Mouse (Mus musculus) stomach, embryonic 16.5 days (tissue): ENCODE data around the gene Inka2. TPM values are rescaled to one million over a fixed set of nuclear protein-coding genes. Genes with fewer than 3 reads are reported as not detected.

Source experiments
- ATAC-seq: fragments of 200-750 bp; cut with Nextera tagmentation; 2 replicates; pipeline ENCODE4 v1.8.0; 2017; ENCODE audit warnings: moderate number of reproducible peaks, moderate TSS enrichment; ENCODE audit not compliant: insufficient read depth, low FRiP score
- H3K27ac ChIP-seq: fragments of 300-500 bp; sonication (generic); 2 replicates; pipeline ENCODE4 v1.5.1; 2014; ENCODE audit warnings: low read length
- H3K27me3 ChIP-seq: fragments of 300-500 bp; sonication (generic); 2 replicates; pipeline ENCODE4 v1.6.1; 2014; ENCODE audit warnings: low read length, control low read depth, mixed read lengths; ENCODE audit not compliant: control insufficient read depth, insufficient read depth
- H3K36me3 ChIP-seq: fragments of 300-500 bp; sonication (generic); 2 replicates; pipeline ENCODE4 v1.6.1; 2014; ENCODE audit warnings: low read length; ENCODE audit not compliant: control insufficient read depth, insufficient read depth
- H3K4me1 ChIP-seq: fragments of 300-500 bp; sonication (generic); 2 replicates; pipeline ENCODE4 v1.6.1; 2014; ENCODE audit warnings: low read length, control low read depth, mixed read lengths; ENCODE audit not compliant: control insufficient read depth, insufficient read depth
- H3K4me2 ChIP-seq: fragments of 300-500 bp; sonication (generic); 2 replicates; pipeline ENCODE4 v1.6.1; 2014; ENCODE audit warnings: low read depth, low read length, mixed read lengths
- H3K4me3 ChIP-seq: fragments of 300-500 bp; sonication (generic); replicated peaks from 2 replicates; pipeline ENCODE4 v1.5.1; 2014; ENCODE audit warnings: mild to moderate bottlenecking, low read length
- H3K9ac ChIP-seq: fragments of 300-500 bp; sonication (generic); 2 replicates; pipeline ENCODE4 v1.6.1; 2014; ENCODE audit warnings: low read length
- H3K9me3 ChIP-seq: fragments of 300-500 bp; sonication (generic); replicated peaks from 2 replicates; pipeline ENCODE4 v1.6.1; 2016; ENCODE audit warnings: low read length, control low read depth; ENCODE audit not compliant: control insufficient read depth
- WGBS: fragments of 180-500 bp; shearing (Covaris S2); extraction: QIAGEN DNeasy Blood & Tissue Kit; methylation state at CpG from one replicate; pipeline ENCODE4 v1.1.7; 2014; 5-methylcytosine and 5-hydroxymethylcytosine counted together
- polyA plus RNA-seq: library from polyadenylated mRNA; unstranded; fragments of >200 nt; fragmentation: Nextera tagmentation; extraction: Ambion mirVana; gene quantifications from 2 replicates; pipeline ENCODE4 v1.2.1, GENCODE M21; 2015

The Inka2 gene
- polyA plus RNA-seq, 1 experiment from 2014 or later: 4.9 TPM

DNA sequence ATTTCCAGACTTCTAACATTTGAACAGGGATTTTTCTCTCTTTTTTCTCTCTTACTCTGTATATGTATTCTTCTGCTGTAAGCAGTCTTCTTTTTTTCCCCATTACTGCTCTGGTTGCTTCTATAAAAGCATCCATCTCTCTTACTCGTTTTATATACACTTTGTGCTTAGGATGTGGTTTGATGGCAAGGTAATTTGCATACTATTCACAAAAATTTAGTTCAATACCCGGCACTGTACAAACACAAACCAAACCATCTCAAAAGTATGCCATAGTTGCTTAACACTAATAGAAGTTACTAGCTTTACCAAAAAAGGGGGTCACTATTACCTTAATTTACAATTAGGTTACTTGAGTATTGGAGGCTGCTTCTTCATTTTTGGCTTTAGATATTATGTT lies 52.1 kb downstream of the Inka2 start:
- WGBS: 73% methylated on average over 2 of the region's 2 CpGs
- Histone ChIP-seq H3K4me1 (peaks cover 7% of the 10 kb centered on the region; the same call in 1 of the 2 replicates), H3K27ac (no peak overlapping the region), H3K4me3 (no peak overlapping the region), H3K9ac (no peak overlapping the region), H3K27me3 (no peaks in the 10 kb centered on the region), H3K36me3 (no peaks in the 10 kb centered on the region), H3K9me3 (no peaks in the 10 kb centered on the region), H3K4me2 (no peak overlapping the region)
- no peak for ATAC-seq

DNA sequence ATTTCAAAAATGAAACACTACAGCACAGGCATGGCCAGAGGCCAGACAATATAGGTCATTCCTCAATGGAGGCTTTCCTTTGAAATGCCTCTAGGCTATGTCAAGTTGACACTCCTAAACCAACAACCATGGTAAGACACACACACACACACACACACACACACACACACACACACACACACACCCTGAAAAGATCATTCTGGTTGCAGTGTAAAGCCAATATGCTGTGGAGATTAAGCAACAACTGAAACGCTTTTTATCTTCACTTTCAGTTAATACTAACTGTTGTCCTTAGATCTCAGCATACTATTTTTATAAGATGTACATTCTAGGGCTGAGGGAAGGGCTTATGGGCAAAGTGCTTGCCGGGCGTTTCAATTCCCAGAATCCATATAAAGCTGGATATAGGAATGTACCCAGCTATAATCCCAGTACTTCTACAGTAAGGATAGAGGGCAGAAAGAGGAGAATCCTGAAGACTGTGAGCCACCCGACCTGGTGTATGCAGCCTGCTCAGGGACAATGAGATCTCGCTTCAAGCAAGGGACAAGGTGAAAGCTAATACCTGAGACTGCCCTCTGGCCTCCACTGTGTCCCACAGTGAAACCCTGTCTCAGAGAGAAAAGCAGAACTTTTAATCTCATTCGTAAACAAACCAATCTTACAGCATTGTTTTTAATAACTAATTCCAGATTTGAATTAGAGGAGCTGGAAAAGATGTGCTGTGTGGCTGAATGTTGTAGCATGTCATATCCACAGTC lies 53.1 kb downstream of the Inka2 start:
- WGBS: 64% methylated on average over 6 of the region's 6 CpGs
- Histone ChIP-seq H3K4me3 (no peak overlapping the region), H3K9me3 (no peaks in the 10 kb centered on the region), H3K9ac (no peak overlapping the region), H3K4me2 (0 out of 2 replicates have a peak overlapping the region, but pooled peaks have one; percentile 9), H3K4me1 (peaks cover 7% of the 10 kb centered on the region; the same call in 1 of the 2 replicates), H3K27me3 (no peaks in the 10 kb centered on the region), H3K36me3 (no peaks in the 10 kb centered on the region), H3K27ac (peak overlapping the region; percentile 67)
- peak; percentile 25; the same call in 1 of the 2 replicates for ATAC-seq

DNA sequence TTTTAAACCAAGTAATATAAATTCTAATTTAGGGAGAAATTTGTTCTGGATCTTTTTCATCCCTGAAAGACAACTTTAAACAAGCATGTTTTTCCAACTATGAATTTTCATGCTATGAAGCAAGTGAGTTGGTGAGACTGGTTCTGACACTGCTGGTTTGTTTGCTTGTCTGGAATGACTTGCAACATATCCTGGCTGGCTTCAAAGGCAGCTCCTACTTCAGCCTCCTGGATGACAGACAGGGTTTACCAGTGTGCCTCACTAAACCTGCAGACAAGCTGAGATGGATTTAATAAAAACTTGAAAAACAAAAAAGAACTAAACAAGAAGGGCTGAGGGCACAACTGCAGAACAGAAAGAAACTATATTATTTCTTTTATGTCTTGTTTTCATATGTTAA lies 53.7 kb downstream of the Inka2 start:
- no peak overlapping the region for H3K27ac ChIP-seq
- H3K4me3 ChIP-seq: no peak overlapping the region
- no peaks in the 10 kb centered on the region for H3K27me3 ChIP-seq
- H3K36me3 ChIP-seq: no peaks in the 10 kb centered on the region
- H3K4me2 ChIP-seq: no peak overlapping the region
- peaks cover 10% of the 10 kb centered on the region for H3K4me1 ChIP-seq
- no peaks in the 10 kb centered on the region for H3K9me3 ChIP-seq
- H3K9ac ChIP-seq: no peak overlapping the region
- no peak for ATAC-seq

DNA sequence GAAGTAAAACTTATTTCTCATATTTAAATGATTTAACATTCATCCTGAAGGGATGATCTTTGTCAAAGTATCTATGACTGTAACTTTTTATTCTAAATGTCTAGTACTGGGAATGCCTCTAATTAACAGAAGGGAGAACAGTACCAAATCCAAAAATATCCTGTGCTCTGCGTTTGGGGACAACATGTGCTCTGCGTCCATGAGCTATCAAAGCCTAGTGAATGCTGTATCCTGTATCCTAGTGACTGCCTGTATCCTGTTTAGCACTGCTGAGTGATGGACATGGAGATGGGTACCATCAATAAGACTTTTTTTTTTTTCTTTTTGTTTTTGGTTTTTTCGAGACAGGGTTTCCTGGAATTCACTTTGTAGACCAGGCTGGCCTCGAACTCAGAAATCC lies 54.3 kb downstream of the Inka2 start:
- H3K36me3 ChIP-seq: no peaks in the 10 kb centered on the region
- ATAC-seq: no peak
- no peaks in the 10 kb centered on the region for H3K27me3 ChIP-seq
- peaks cover 13% of the 10 kb centered on the region for H3K4me1 ChIP-seq
- H3K9me3 ChIP-seq: no peaks in the 10 kb centered on the region
- 73% methylated on average over 4 of the region's 4 CpGs for WGBS
- no peak overlapping the region for H3K27ac ChIP-seq
- H3K9ac ChIP-seq: no peak overlapping the region
- no peak overlapping the region for H3K4me3 ChIP-seq
- no peak overlapping the region for H3K4me2 ChIP-seq

DNA sequence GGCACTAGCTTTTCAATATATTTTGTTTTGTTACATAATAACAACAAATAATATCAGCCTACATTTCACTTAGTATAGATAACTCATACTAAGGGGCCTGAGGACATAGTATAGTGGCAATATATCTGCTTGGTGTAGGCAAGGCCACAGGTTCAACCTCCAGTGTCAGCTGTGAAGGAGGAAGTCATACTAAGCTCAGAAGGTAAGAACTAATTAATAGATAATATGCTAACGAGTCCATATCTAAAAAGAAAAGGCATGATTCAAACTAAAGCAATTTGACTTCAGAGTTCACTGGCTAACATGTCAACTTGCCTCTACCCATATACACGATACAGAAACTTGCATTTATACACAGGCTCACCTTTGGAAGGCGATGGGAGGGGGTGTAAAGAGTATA lies 55.7 kb downstream of the Inka2 start:
- H3K27me3 ChIP-seq: no peaks in the 10 kb centered on the region
- H3K9me3 ChIP-seq: no peaks in the 10 kb centered on the region
- H3K36me3 ChIP-seq: no peaks in the 10 kb centered on the region
- no peak overlapping the region for H3K4me3 ChIP-seq
- WGBS: 97% methylated on average over 3 of the region's 3 CpGs
- ATAC-seq: no peak
- no peak overlapping the region for H3K27ac ChIP-seq
- no peak overlapping the region for H3K9ac ChIP-seq
- no peak overlapping the region for H3K4me2 ChIP-seq
- peaks cover 13% of the 10 kb centered on the region for H3K4me1 ChIP-seq

DNA sequence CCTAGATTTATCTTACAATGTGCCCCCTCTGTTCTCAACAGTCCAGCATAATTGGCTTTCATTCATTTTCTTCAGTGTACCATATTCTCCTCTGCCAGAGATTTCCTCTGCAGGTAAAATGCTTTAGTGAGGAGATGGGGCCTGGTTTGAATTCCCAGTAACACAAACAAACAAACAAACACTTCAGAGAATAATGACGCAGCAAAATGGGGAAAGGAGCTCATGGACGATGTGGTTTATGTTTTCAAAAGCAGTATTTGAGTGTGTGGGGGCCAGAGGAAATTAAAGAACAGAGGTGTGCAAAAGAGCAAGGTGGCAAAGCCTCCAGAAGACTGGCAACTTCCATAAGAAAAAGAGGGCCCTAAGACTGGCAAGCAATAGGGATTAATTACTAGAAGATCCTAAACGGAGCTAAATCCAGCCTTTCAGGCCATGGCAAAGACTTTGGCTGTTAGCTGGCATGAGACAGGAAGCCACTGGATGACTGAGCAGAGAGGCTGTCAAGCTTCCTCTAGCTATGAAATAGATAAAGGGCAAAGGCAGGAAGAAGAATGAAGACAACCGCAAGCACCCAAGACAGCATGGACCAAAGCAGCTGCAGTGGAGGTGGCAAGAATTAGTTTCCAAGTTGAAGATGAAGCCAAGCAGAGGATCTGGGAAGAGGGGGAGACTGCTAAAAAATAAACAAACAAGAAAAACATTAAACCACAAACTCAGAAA lies 58.9 kb downstream of the Inka2 start:
- no peak for ATAC-seq
- WGBS: 69% methylated on average over 4 of the region's 4 CpGs
- no peaks in the 10 kb centered on the region for H3K9me3 ChIP-seq

DNA sequence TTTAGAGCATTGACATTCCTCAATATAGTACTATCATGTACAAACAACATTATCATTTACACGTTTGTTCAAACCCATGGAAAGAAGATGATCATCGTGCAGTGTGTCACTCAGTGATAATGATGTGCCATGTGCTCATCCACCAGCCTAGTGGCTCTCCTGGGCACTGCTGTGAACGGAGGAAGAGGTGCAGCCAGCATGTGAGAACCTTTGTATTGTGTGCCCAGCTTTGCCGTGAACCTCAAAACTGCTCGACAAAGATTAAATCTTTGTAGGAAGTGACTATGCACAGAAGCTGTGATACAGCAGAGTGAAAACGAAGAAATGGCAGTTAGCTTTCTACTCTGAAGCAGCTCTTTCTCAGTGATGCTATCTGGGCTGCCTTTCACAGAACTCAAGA lies 64.1 kb downstream of the Inka2 start:
- WGBS: 71% methylated on average over 6 of the region's 6 CpGs
- no peaks in the 10 kb centered on the region for H3K27me3 ChIP-seq
- no peaks in the 10 kb centered on the region; the same call in 1 of the 2 replicates for H3K4me1 ChIP-seq
- no peak overlapping the region for H3K4me2 ChIP-seq
- H3K4me3 ChIP-seq: no peak overlapping the region
- ATAC-seq: no peak
- no peak overlapping the region for H3K9ac ChIP-seq
- H3K27ac ChIP-seq: no peak overlapping the region
- H3K9me3 ChIP-seq: no peaks in the 10 kb centered on the region
- no peaks in the 10 kb centered on the region for H3K36me3 ChIP-seq

More for the DNA sequence above, 58.9 kb downstream of the Inka2 start:
- H3K4me2 ChIP-seq: no peak overlapping the region
- no peaks in the 10 kb centered on the region for H3K27me3 ChIP-seq
- no peak overlapping the region for H3K9ac ChIP-seq
- no peak overlapping the region for H3K4me3 ChIP-seq
- peaks cover 6% of the 10 kb centered on the region; the same call in 1 of the 2 replicates for H3K4me1 ChIP-seq
- H3K36me3 ChIP-seq: no peaks in the 10 kb centered on the region
- H3K27ac ChIP-seq: no peak overlapping the region

DNA sequence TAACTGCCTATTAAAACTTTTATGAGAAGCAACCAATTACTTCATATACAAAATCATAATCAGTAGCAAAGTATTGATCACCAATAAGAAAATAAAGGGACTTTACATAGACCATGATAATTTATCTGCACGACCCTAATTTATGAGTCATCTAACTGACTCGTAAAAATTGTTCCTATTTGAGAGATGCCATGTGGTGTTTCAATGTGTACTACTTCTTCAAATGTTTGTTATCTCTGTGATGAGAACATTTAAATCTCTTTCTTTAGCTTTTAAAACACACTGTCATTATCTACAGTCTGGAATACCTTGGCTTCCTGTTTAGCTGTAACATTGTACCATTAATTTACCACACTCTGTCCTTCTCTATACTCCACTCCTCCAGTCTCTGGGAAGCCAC lies 65.0 kb downstream of the Inka2 start:
- 69% methylated on average over 2 of the region's 2 CpGs for WGBS
- no peaks in the 10 kb centered on the region for H3K4me1 ChIP-seq
- H3K4me2 ChIP-seq: no peak overlapping the region
- ATAC-seq: no peak
- H3K27me3 ChIP-seq: no peaks in the 10 kb centered on the region
- H3K9me3 ChIP-seq: no peaks in the 10 kb centered on the region
- H3K9ac ChIP-seq: no peak overlapping the region
- no peak overlapping the region for H3K4me3 ChIP-seq
- H3K27ac ChIP-seq: no peak overlapping the region
- no peaks in the 10 kb centered on the region for H3K36me3 ChIP-seq
